Mouse (Mus musculus): ENCODE data around the gene Atp6v1g1.

Gene Atp6v1g1

GRCm38 (mm10) chr4:63580078-63580477 is 35.5 kb downstream of the Atp6v1g1 start:
- peak; percentile 45 for DNase-seq (ENCODE audit: extremely low spot score)

DNA sequence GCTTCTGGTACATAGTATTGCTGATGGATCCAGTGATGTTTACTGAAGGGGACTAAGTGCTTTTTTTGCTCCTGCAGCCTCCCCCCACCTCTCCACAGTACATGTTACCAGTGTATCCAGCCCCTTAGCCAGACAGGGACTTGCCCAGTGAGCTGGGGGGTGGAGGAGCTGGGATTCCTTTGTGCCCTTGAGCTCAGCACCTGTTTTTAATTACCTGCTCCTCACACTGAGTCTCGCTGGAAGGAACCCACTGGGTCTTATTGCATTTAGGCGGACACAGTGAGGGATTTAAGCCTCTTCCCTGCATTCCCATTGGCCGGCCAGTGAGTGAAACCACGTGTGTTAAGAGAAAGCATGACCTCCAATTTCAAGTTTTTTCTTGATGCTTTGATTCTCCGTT is 38.0 kb downstream of the Atp6v1g1 start:
- DNase-seq (ENCODE audit: extremely low spot score) = peak; percentile 48

DNA sequence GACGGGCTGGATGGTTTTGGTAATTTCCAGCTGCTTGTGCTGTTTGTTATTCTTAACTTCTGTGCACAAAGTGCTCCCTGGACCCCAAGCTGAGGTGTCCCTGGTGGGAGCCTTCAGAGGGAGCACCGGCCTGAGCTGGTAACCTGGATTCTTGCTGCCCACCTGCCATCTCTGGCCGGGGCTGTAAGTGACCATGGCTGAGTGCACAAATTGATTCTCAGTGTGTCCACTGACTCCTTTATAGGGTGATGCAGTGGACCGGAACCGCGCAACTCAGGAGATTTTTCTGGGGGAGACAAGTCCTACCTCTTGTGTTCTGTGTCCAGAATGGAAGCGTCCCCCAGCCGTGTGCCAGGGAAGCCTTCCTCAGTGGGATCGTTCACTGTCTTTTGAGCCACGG is 40.6 kb downstream of the Atp6v1g1 start:
- DNase-seq (ENCODE audit: extremely low spot score) = no peak

DNA sequence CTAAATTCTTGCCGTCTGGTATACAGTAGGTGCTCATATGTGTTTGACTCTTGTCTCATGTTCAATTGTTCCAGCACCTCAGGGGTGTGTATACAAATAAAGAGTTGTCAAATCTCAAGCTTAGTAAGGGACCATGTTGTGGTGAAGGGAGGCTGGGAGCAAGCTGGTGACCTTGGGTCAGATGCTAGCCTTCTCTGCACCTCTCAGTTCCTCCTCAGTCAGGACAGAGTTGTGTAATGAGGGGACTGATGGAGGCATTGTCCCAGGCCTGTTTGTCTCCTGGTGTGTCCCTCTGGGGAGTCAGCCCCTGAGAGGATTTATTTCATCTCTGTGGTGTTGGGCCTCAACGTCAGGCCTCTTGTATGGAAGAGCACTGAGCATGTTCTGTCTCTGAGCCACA is 41.7 kb downstream of the Atp6v1g1 start:
- no peak for DNase-seq (ENCODE audit: extremely low spot score)

- DNase-seq (ENCODE audit: extremely low spot score) = no peak
Measured at GRCm38 (mm10) chr4:63589987-63590386, 45.4 kb downstream of the Atp6v1g1 start.

DNA sequence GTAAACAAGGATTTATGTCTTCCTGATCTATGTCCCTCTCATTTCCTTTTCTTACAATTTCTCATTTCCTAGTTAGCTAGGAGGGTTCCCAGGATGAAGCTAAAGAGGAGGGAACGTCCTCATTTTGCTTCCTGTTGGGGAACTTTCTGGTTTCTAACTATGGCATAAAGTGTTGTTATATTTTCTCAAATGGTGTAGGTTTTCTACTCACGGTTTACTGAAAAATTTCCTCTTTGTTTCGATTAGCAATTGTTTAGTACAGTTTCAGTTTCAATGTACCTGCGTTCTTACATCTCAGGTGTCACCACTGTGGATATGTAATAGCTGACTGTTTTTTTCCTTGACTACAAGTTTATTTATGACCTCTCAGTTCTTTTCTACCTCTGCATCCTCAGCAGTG is 46.0 kb downstream of the Atp6v1g1 start:
- no peak for DNase-seq (ENCODE audit: extremely low spot score)

- DNase-seq (ENCODE audit: extremely low spot score) = no peak
Measured at GRCm38 (mm10) chr4:63594459-63595110, 50.0 kb downstream of the Atp6v1g1 start.

- no peak for DNase-seq (ENCODE audit: extremely low spot score)
Measured at GRCm38 (mm10) chr4:63595259-63595658, 50.7 kb downstream of the Atp6v1g1 start.

DNA sequence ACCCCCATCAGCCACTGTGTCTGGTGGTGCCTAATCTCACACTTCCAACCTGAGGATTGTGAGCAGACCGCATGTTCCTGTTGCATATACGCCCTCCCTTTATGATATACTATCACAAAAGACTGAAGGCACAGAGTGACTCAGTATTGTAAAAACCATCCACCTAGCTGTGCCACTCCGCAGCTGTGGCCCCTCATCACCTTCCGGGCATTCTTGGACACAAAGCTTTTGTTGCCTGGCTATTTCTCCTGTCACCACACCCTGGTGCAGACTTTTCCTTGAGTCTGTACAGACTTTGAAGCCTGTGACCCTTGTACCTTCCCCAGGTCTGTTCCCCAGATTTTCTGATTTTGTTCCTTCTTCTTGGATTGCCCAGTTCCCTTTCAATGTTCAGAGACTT is 51.4 kb downstream of the Atp6v1g1 start:
- DNase-seq (ENCODE audit: extremely low spot score) = no peak
